In genomic region chr16:64647771-64648170, GRCm38 (mm10) we compare ENCODE assay signal across 30 mouse cellular contexts. TPM values are rescaled to one million over a fixed set of nuclear protein-coding genes. Genes with fewer than 3 reads are reported as not detected.
DNase-seq lines count a peak whose midpoint lies in the region; ATAC-seq lines count a peak whose summit lies in the region.
"Had no signal": no experiment of that assay in that cellular context is flagged by ENCODE, and none has a peak within 500 bp of the region (broad histone marks: within the 10 kb centered on the region; RNA-seq: fewer than 3 reads in every experiment).

No protein-coding gene starts in this region.

- H3K36me3 ChIP-seq in midbrain, embryonic 16.5 days (ENCODE audit: control insufficient read depth, insufficient read depth, low read length) = no peaks in the 10 kb centered on the region
- H3K36me3 ChIP-seq: embryonic facial prominence, embryonic 12.5 days; embryonic facial prominence, embryonic 15.5 days; forebrain, embryonic 12.5 days; forebrain, embryonic 15.5 days; heart, embryonic 10.5 days; heart, embryonic 13.5 days; hindbrain, embryonic 12.5 days; hindbrain, embryonic 15.5 days had no signal

- no peak overlapping the region for H3K4me3 ChIP-seq in midbrain, embryonic 16.5 days (ENCODE audit: low read depth, low read length)
- H3K4me3 ChIP-seq: embryonic facial prominence, embryonic 12.5 days; embryonic facial prominence, embryonic 15.5 days; forebrain, embryonic 12.5 days; forebrain, embryonic 15.5 days; heart, adult 2 months; heart, embryonic 10.5 days; heart, embryonic 13.5 days; hindbrain, embryonic 12.5 days; hindbrain, embryonic 15.5 days had no signal

- DNase-seq in CD4-positive, CD25-positive, alpha-beta regulatory T cell, adult 2 months (ENCODE audit: low read depth, low spot score) = peak; percentile 14
- peak; percentile 40 for DNase-seq in naive thymus-derived CD4-positive, alpha-beta T cell, adult 2 months (ENCODE audit: low read depth)
- no peak for DNase-seq in heart, postnatal 25 days (ENCODE audit: low spot score)
- DNase-seq: adrenal gland, postnatal 10 days; adrenal gland, postnatal 36 days; cerebellum, adult 18-20 months; cerebellum, adult 9-10 months; cerebellum, postnatal 14 days; gastrocnemius, postnatal 10 days; gastrocnemius, postnatal 36 days; heart, adult 2 months; heart, postnatal 14 days had no signal

- H3K4me2 ChIP-seq in midbrain, embryonic 16.5 days (ENCODE audit: low read length) = no peak overlapping the region
- H3K4me2 ChIP-seq: embryonic facial prominence, embryonic 12.5 days; embryonic facial prominence, embryonic 15.5 days; forebrain, embryonic 12.5 days; forebrain, embryonic 15.5 days; heart, embryonic 13.5 days; hindbrain, embryonic 12.5 days; hindbrain, embryonic 15.5 days had no signal

- 93% methylated on average over 2 of the region's 2 CpGs for WGBS in midbrain, embryonic 16.5 days

- ATAC-seq in common myeloid progenitor, adult 5-6 weeks (replicated peaks; ENCODE audit: low read depth, poor library complexity, severe bottlenecking) = 0 out of 2 replicates have a peak, but pooled peaks have one; percentile 47
- no peak for ATAC-seq in midbrain, embryonic 16.5 days
- ATAC-seq in megakaryocyte-erythroid progenitor cell, adult 5-6 weeks (replicated peaks; ENCODE audit: low FRiP score, low TSS enrichment, poor library complexity, severe bottlenecking) = no peak
- ATAC-seq: forebrain, embryonic 15.5 days; intestine, embryonic 16.5 days had no signal

- intact Hi-C loops in heart, postnatal 25 days (cut with DNase I) = no loop called here

- H3K27me3 ChIP-seq in midbrain, embryonic 16.5 days (ENCODE audit: control insufficient read depth, insufficient read depth, low read depth, low read length) = no peaks in the 10 kb centered on the region
- H3K27me3 ChIP-seq: embryonic facial prominence, embryonic 12.5 days; embryonic facial prominence, embryonic 15.5 days; forebrain, embryonic 12.5 days; forebrain, embryonic 15.5 days; heart, embryonic 13.5 days; hindbrain, embryonic 12.5 days; hindbrain, embryonic 15.5 days had no signal

- H3K27ac ChIP-seq in midbrain, embryonic 16.5 days (ENCODE audit: low read length) = no peak overlapping the region
- H3K27ac ChIP-seq: embryonic facial prominence, embryonic 12.5 days; embryonic facial prominence, embryonic 15.5 days; forebrain, embryonic 12.5 days; forebrain, embryonic 15.5 days; heart, adult 2 months; heart, embryonic 10.5 days; heart, embryonic 13.5 days; hindbrain, embryonic 12.5 days; hindbrain, embryonic 15.5 days had no signal

- H3K9ac ChIP-seq in midbrain, embryonic 16.5 days (ENCODE audit: low read depth, low read length) = no peak overlapping the region
- H3K9ac ChIP-seq: embryonic facial prominence, embryonic 12.5 days; embryonic facial prominence, embryonic 15.5 days; forebrain, embryonic 12.5 days; forebrain, embryonic 15.5 days; heart, embryonic 13.5 days; hindbrain, embryonic 12.5 days; hindbrain, embryonic 15.5 days had no signal

- peaks cover 4% of the 10 kb centered on the region; the same call in 1 of the 2 replicates for H3K4me1 ChIP-seq in midbrain, embryonic 16.5 days (ENCODE audit: control insufficient read depth, insufficient read depth, low read length)
- H3K4me1 ChIP-seq: embryonic facial prominence, embryonic 12.5 days; embryonic facial prominence, embryonic 15.5 days; heart, embryonic 10.5 days; heart, embryonic 13.5 days; hindbrain, embryonic 12.5 days had no signal

- H3K9me3 ChIP-seq in midbrain, embryonic 16.5 days (replicated peaks; ENCODE audit: control insufficient read depth, low read length, poor library complexity, severe bottlenecking) = no peaks in the 10 kb centered on the region
- H3K9me3 ChIP-seq: embryonic facial prominence, embryonic 12.5 days; embryonic facial prominence, embryonic 15.5 days; forebrain, embryonic 12.5 days; forebrain, embryonic 15.5 days; heart, embryonic 10.5 days; heart, embryonic 13.5 days; hindbrain, embryonic 12.5 days; hindbrain, embryonic 15.5 days had no signal

RNA-seq across cellular contexts. Expression of gene Csnka2ip, which starts 45.6 kb away (rescaled TPM):
- not detected in 2 replicates for total RNA-seq in common myeloid progenitor, adult 5-6 weeks (2017)
- polyA plus RNA-seq in midbrain, embryonic 16.5 days (2015; fragmentation: Nextera tagmentation; extraction: Ambion mirVana) = not detected in 2 replicates
- total RNA-seq in heart, postnatal 25 days (2021) = not detected
- total RNA-seq in megakaryocyte-erythroid progenitor cell, adult 5-6 weeks (2014; fragmentation: Nextera tagmentation) = not detected in 2 replicates
- not detected in 2 replicates for total RNA-seq in megakaryocyte-erythroid progenitor cell, adult 5-6 weeks (2017)
- total RNA-seq: adrenal gland, adult 18-20 months; adrenal gland, postnatal 10 days; adrenal gland, postnatal 36 days; ES-E14; gastrocnemius, adult 18-20 months; gastrocnemius, postnatal 10 days; gastrocnemius, postnatal 36 days; granulocyte monocyte progenitor cell, adult 5-6 weeks; heart, postnatal 14 days; hematopoietic stem cell, adult 5-6 weeks had no signal
- polyA plus RNA-seq: embryonic facial prominence, embryonic 12.5 days; embryonic facial prominence, embryonic 15.5 days; forebrain, embryonic 12.5 days; forebrain, embryonic 15.5 days; heart, embryonic 10.5 days; heart, embryonic 13.5 days; heart, embryonic 16.5 days; hindbrain, embryonic 12.5 days; hindbrain, embryonic 15.5 days; intestine, embryonic 16.5 days had no signal
